Mouse (Mus musculus) right cerebral cortex, postnatal 14 days (tissue): ENCODE data around the gene Trim71.

Source experiments
- DNase-seq: peaks from one replicate; pipeline ENCODE4 v3.0.0; 2022

The Trim71 gene

DNA sequence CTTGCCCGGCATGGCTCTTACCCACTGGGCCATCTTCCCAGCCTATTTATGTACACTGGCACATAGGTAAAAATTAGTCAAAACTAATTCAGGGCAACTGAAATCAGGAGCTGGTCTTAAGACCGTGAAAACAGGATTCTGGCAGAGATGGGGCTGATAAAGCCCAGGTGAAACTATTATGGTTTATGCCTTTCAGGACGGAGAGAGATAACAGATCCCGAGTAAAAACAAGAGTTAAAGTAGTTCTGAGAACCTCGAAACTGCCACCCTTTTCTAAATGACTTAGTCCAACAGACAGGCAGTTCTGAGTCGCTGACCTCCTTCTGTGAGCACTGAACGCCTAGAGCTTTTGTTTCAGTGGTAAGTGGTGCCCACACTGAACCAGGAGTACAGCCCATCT, 92.3 kb downstream of the Trim71 start:
- DNase-seq: no peak

DNA sequence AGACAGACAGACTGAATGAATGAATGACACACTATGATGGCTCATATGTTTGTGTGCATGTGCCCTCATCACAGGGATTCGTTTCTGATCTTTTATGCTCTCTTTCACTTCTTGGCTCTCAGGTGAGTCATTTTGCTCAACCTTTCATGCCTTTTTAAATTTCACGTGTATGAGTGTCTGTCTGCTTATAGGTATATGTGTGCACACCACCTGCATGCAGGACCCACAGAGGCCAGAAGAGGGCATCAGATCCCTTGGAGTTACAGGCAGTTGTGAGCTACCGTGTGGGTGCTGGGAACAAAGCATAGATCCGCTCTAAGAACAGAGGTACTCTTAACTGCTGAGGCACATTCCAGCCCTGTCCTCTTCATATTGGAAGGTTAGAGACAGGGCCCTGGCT, 95.5 kb downstream of the Trim71 start:
- no peak for DNase-seq

GRCm38 (mm10) chr9:114468217-114468616, 96.0 kb downstream of the Trim71 start:
- DNase-seq: no peak

DNA sequence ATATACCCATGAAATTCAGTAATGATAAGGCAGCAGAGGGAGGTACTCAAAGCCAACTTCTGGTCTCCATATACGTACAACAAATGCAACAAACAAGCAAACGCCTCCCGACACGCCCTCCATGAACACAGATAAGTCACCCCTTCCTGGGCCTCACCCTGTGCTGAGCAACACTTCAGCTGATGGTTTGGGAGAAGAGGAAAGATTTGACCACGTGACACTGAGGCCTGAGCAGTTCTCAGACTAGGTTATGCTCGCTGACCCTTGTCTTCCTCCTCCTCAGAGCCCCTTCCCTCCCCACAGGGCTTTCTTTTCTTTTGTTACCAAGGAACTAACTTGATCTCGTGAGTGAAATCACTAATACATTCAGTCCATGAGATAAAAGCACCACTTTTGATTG, 97.3 kb downstream of the Trim71 start:
- no peak for DNase-seq

- DNase-seq: no peak
Measured at GRCm38 (mm10) chr9:114465442-114465841, 98.7 kb downstream of the Trim71 start.

GRCm38 (mm10) chr9:114462569-114462968, 101.6 kb downstream of the Trim71 start:
- no peak for DNase-seq

DNA sequence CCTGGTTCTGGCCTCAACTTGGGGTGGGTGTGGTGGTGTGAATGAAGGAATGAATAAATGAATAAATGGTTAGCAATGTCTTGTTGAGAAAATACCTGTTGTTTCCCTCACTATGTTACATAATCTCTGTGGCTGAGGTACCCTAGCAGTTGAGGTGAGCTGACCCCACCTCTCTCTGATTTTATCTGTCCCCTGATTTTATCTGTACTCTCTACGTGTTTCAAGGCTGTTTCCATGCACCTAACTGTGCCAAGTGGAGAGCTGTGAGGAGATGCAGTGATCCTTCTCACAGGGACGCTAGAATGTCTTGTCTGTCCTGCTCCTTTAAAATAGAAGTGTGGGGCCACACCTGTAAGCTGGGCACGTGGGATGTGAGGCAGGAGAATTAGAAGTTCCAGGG, 105.7 kb downstream of the Trim71 start:
- no peak for DNase-seq
